Mouse (Mus musculus): ENCODE data around the gene Ints5.

DNA sequence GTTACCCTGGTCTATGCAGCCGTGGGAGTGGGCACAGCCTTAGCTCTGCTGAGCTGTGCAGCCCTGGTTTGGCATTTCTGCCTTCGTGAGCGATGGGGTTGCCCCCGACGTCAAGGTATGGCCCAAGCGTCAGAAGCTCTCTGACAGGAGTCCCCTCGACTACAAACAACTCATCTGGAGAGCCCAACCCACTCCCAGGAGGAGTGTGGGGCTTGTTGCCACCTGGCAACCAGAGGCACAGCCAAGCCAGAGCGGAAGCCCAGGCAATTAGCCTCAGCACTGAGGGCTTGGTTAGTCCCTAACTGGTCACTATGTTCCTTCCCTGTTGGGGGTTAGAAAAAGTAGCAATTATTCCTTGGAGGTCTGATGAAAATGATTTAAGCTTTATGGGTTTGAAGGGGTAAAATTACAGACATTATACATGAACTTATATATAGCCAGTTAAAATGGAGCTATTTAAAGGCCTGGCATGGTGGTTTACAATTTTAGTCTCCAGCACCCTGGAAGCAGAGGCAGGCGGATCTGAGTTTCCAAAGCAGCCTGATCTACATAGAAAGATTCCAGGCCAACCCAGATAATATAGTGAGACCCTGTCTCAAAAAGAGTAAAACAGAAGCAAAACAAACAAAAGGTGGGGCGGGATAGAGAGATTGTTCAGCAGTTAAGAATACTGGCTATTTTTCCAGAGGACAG lies 40.4 kb upstream of the Ints5 start:
- TF ChIP-seq CTCF (IDR thresholded peaks at IDR 0.05) (no peak), EP300 (IDR thresholded peaks at IDR 0.05) (no peak)
